Mouse (Mus musculus): Measurements from ENCODE around the gene Olfr101. TPM values are rescaled to one million over a fixed set of nuclear protein-coding genes. Genes with fewer than 3 reads are reported as not detected.

The Olfr101 gene
- not detected in 2 replicates for polyA plus RNA-seq (2012; rRNA removed; ENCODE audit: low replicate concordance)

DNA sequence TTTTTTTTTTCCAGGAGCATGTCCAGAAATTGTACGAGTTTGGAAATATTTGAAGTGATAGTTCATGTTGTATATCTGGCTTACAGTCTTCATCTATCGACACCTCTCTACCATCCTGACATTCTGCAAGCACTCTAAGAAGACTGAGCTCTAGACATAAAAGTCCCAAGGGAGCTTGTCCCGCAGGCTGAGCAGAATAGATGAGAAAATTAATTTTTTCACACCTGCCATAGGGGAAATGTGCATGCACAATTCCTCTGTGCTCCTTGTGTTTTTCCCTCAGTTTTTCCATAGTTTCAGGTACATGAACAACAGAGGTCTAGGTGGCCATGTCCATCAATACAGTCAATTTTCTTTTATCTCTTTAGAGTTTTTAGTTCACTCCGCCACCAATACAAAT is at the start of gene Olfr101:
Gene Olfr101, minus strand, starts transcription at position 101 of the 400 bp plus-strand sequence.

DNA sequence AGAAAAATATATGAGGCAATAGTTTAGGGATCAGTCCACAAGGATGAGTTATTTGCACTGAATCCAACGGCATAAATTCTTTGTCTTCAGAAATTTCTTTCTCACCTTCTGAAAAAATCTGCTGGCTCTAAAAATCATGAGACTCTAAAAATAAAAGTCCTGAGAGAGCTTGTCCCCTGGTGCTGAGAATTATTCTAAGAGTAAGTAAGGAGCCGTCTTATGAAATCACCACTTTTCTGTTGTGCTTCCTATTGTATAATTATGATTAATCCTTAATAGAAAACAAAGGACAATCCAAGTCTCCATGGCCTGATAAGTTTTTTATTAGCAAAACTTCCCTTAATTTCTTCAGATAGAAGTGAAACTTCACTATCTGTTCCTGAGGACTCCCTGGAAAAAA is 35.5 kb upstream of the Olfr101 start, which contains the start of gene Olfr103:
Gene Olfr103, minus strand, starts transcription at position 101 of the 400 bp plus-strand sequence.

DNA sequence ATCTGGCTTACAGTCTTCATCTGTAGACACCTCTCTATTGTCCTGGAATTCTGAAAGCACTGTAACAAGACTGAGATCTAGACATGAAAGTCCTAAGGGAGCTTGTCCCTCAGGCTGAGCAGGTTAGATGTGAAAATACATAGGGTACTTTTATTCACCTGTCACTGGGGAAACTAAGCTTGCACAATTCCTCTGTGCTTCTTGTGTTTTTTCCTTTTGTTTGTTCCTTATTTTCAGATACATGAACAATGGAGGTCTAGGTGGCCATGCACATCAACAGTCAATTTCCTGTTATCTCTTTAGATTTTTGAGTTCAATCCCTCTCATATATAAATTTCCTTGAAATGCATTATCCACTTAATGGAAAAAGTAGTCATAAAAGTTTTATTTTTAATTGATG is 12.8 kb upstream of the Olfr101 start, which contains the start of gene Olfr102:
Gene Olfr102, minus strand, starts transcription at position 101 of the 400 bp plus-strand sequence.

DNA sequence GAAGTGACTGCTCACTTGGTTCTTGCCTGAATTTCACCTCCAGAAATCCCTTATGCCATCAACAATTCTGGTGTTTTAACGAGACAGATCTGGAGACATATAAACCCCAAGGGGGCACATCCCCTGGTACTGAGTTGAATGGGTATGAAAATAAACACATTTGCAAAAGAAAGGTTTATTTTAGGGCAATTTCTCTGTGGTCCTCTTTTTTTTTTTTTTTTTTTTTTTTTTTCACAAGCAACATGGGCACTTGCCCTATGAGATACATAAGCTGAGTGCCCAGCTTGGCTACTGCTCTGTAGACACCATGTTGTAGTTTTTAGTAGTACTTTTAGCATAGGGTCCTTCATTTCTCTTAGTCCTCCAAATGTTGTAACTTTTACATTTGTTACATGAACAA is 20.8 kb downstream of the Olfr101 start, which contains the start of gene Olfr99:
Gene Olfr99, minus strand, starts transcription at position 101 of the 400 bp plus-strand sequence.

GRCm38 (mm10) chr17:37270058-37270701 is 33.9 kb downstream of the Olfr101 start, which contains the start of gene H2-M3:
Gene H2-M3 (plus strand): TSS chr17:37270220.

DNA sequence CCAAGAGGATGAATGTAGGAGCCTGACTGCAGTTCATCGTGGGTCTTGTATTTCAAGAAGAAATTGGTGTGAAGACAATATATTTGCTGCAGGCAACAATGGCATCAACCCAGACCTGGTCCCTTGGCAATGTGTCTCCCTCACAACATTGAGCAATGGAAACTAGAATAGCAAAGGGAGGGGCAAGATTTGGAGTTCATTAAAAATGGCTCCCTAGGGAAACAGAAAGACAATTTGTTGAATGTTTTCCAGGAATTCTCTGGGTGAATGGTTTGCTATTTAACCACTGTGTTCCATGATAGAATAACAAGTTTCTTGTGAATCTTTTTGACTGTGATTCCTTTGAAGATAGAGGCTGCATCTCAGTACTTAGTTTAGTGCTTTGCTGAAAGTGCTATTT is 40.5 kb downstream of the Olfr101 start, which contains the start of gene Olfr98:
Gene Olfr98, minus strand, starts transcription at position 124 of the 400 bp plus-strand sequence.

Other genes with a start within 250 kb of the Olfr101 start
- not detected in 2 replicates for gene Olfr90, start 215.8 kb downstream of the Olfr101 start, polyA plus RNA-seq (2012; rRNA removed; ENCODE audit: low replicate concordance)
- not detected in 2 replicates for gene Olfr91, start 206.0 kb downstream of the Olfr101 start, polyA plus RNA-seq (2012; rRNA removed; ENCODE audit: low replicate concordance)
- not detected in 2 replicates for gene Olfr92, start 184.2 kb downstream of the Olfr101 start, polyA plus RNA-seq (2012; rRNA removed; ENCODE audit: low replicate concordance)
- gene Olfr93, start 142.8 kb downstream of the Olfr101 start, polyA plus RNA-seq (2012; rRNA removed; ENCODE audit: low replicate concordance), result not detected in 2 replicates
- 0.54 and 3.7 TPM in 2 replicates for gene Ubd, start 110.4 kb downstream of the Olfr101 start, polyA plus RNA-seq (2012; rRNA removed; ENCODE audit: low replicate concordance)
- not detected in 2 replicates for gene Olfr94, start 103.3 kb downstream of the Olfr101 start, polyA plus RNA-seq (2012; rRNA removed; ENCODE audit: low replicate concordance)
- gene Olfr95, start 91.2 kb downstream of the Olfr101 start, polyA plus RNA-seq (2012; rRNA removed; ENCODE audit: low replicate concordance), result not detected in 2 replicates
- gene Olfr96, start 84.2 kb downstream of the Olfr101 start, polyA plus RNA-seq (2012; rRNA removed; ENCODE audit: low replicate concordance), result not detected in 2 replicates
- not detected in 2 replicates for gene Olfr97, start 67.0 kb downstream of the Olfr101 start, polyA plus RNA-seq (2012; rRNA removed; ENCODE audit: low replicate concordance)
- not detected in 2 replicates for gene Olfr98, start 40.6 kb downstream of the Olfr101 start, polyA plus RNA-seq (2012; rRNA removed; ENCODE audit: low replicate concordance)
- gene H2-M3, start 34.1 kb downstream of the Olfr101 start, polyA plus RNA-seq (2012; rRNA removed; ENCODE audit: low replicate concordance), result 11.0 and 14.5 TPM in 2 replicates
- gene Olfr99, start 20.9 kb downstream of the Olfr101 start, polyA plus RNA-seq (2012; rRNA removed; ENCODE audit: low replicate concordance), result not detected in 2 replicates
- gene Olfr102, start 12.7 kb upstream of the Olfr101 start, polyA plus RNA-seq (2012; rRNA removed; ENCODE audit: low replicate concordance), result not detected in 2 replicates
- gene Olfr103, start 35.4 kb upstream of the Olfr101 start, polyA plus RNA-seq (2012; rRNA removed; ENCODE audit: low replicate concordance), result not detected in 2 replicates
- not detected in 2 replicates for gene Olfr104-ps, start 55.3 kb upstream of the Olfr101 start, polyA plus RNA-seq (2012; rRNA removed; ENCODE audit: low replicate concordance)
- gene Olfr105-ps, start 74.7 kb upstream of the Olfr101 start, polyA plus RNA-seq (2012; rRNA removed; ENCODE audit: low replicate concordance), result not detected in 2 replicates
- not detected in 2 replicates for gene Olfr106-ps, start 86.1 kb upstream of the Olfr101 start, polyA plus RNA-seq (2012; rRNA removed; ENCODE audit: low replicate concordance)
- not detected in 2 replicates for gene Olfr107, start 94.9 kb upstream of the Olfr101 start, polyA plus RNA-seq (2012; rRNA removed; ENCODE audit: low replicate concordance)
- not detected in 2 replicates for gene Olfr108, start 141.2 kb upstream of the Olfr101 start, polyA plus RNA-seq (2012; rRNA removed; ENCODE audit: low replicate concordance)
- gene Olfr109, start 154.6 kb upstream of the Olfr101 start, polyA plus RNA-seq (2012; rRNA removed; ENCODE audit: low replicate concordance), result not detected in 2 replicates
- 0.15 and 0.34 TPM in 2 replicates for gene H2-M2, start 179.2 kb upstream of the Olfr101 start, polyA plus RNA-seq (2012; rRNA removed; ENCODE audit: low replicate concordance)
- not detected in 2 replicates for gene Olfr110, start 188.2 kb upstream of the Olfr101 start, polyA plus RNA-seq (2012; rRNA removed; ENCODE audit: low replicate concordance)
- gene Olfr111, start 203.7 kb upstream of the Olfr101 start, polyA plus RNA-seq (2012; rRNA removed; ENCODE audit: low replicate concordance), result 0.17 TPM in 1 of 2 replicates, not detected in the other

All from subcutaneous adipose tissue, adult 2 months (tissue).